Mouse (Mus musculus) limb, embryonic 14.5 days (tissue): ENCODE measurements around the gene Tmem240. TPM values are rescaled to one million over a fixed set of nuclear protein-coding genes. Genes with fewer than 3 reads are reported as not detected.
A peak's percentile ranks its signal among the peaks of the same experiment; 100 is the strongest.

Source experiments
- ATAC-seq: fragments of 200-750 bp; cut with Nextera tagmentation; 2 replicates; pipeline ENCODE4 v1.8.0; 2017; ENCODE audit warnings: low read depth, moderate number of reproducible peaks, moderate TSS enrichment; ENCODE audit not compliant: low FRiP score
- DNase-seq: peaks from one replicate; pipeline ENCODE4 v3.0.0-alpha.2; 2015; ENCODE audit warnings: low spot score
- H3K27ac ChIP-seq: fragments of 300-500 bp; sonication (generic); replicated peaks from 2 replicates; pipeline ENCODE4 v1.5.1; 2014; ENCODE audit warnings: low read depth, mild to moderate bottlenecking, low read length, moderate library complexity, mixed read lengths
- H3K27me3 ChIP-seq: fragments of 300-500 bp; sonication (generic); 2 replicates; pipeline ENCODE4 v1.6.1; 2014; ENCODE audit warnings: low read length, mixed read lengths; ENCODE audit not compliant: control insufficient read depth, insufficient read depth
- H3K36me3 ChIP-seq: fragments of 300-500 bp; sonication (generic); 2 replicates; pipeline ENCODE4 v1.6.1; 2014; ENCODE audit warnings: mild to moderate bottlenecking, low read length, moderate library complexity, mixed read lengths; ENCODE audit not compliant: control insufficient read depth, insufficient read depth
- H3K4me1 ChIP-seq: fragments of 300-500 bp; sonication (generic); 2 replicates; pipeline ENCODE4 v1.6.1; 2014; ENCODE audit warnings: antibody characterized with exemption, low read length, mixed read lengths; ENCODE audit not compliant: control insufficient read depth, insufficient read depth
- H3K4me2 ChIP-seq: fragments of 300-500 bp; sonication (generic); replicated peaks from 2 replicates; pipeline ENCODE4 v1.6.1; 2014; ENCODE audit warnings: low read depth, mild to moderate bottlenecking, low read length, moderate library complexity; ENCODE audit not compliant: severe bottlenecking
- H3K4me3 ChIP-seq: fragments of 300-500 bp; sonication (generic); replicated peaks from 2 replicates; pipeline ENCODE4 v1.5.1; 2014; ENCODE audit warnings: low read length
- H3K9ac ChIP-seq: fragments of 300-500 bp; sonication (generic); 2 replicates; pipeline ENCODE4 v1.6.1; 2014; ENCODE audit warnings: mild to moderate bottlenecking, low read depth, low read length, moderate library complexity; ENCODE audit not compliant: severe bottlenecking
- H3K9me3 ChIP-seq: fragments of 300-500 bp; sonication (generic); 2 replicates; pipeline ENCODE4 v1.6.1; 2016; ENCODE audit warnings: low read length; ENCODE audit not compliant: control insufficient read depth
- POLR2A ChIP-seq: fragments of 200-500 bp; IDR thresholded peaks from 2 replicates; pipeline ENCODE4 v1.8.0; 2012; ENCODE audit warnings: inconsistent platforms, mild to moderate bottlenecking, moderate library complexity, borderline replicate concordance; ENCODE audit not compliant: insufficient read depth, insufficient read length; ENCODE audit errors: extremely low read depth
- WGBS: fragments of 180-500 bp; shearing (Covaris S2); extraction: QIAGEN DNeasy Blood & Tissue Kit; methylation state at CpG from one replicate; pipeline ENCODE4 v1.1.7; 2014; 5-methylcytosine and 5-hydroxymethylcytosine counted together
- polyA plus RNA-seq, 2 experiments: library from polyadenylated mRNA; depleted of rRNA in 1 of 2; stranded (reverse) in 1 of 2; unstranded in 1 of 2; fragments of >200 nt; fragmentation: Nextera tagmentation in 1 of 2; extraction: Ambion mirVana in 1 of 2; gene quantifications; 2 replicates each; pipeline versions ENCODE4 v1.2.1 to v1.2.3; 2012 to 2014

The Tmem240 gene
- polyA plus RNA-seq, 2 experiments = 0.88 to 4.0 TPM

DNA sequence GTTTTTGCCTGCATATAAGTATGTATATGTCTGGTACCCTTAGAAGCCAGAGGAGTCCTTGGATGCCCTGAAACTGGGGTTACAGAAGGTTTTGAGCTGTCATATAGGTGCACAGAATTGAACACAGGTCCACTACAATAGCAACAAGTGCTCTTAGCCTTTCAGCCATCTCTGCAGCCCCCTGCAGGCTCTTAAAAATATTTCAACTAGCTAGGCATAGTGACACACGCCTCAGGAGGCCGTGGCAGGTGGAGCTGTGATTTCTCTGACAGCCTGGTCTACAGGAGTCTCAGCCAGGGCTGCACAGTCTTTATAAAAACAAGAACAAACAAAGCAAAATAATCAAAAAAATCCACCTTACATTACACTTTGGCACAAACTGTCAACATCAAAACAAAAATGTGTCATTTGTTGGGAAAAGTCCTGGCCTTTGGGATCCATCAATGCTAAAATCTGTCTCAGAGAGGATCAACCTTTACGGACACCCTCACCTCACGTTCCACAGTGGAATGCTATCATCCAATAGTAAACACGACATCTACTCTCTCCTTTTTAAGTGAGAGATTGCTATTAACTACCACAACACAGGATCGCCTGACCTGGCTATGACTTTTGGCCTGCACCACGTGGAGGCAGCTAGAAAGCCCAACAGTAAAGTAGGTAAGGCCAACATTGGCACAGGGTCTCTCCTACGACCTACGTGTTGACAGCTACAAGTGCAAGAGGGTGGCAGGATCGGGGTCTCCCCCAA, 25.4 kb downstream of the Tmem240 start:
- DNase-seq (peak; percentile 64), ATAC-seq (no peak)
- Histone ChIP-seq H3K9me3 (no peaks in the 10 kb centered on the region), H3K9ac (peak overlapping the region; percentile 86), H3K36me3 (peaks cover 24% of the 10 kb centered on the region), H3K4me3 (peak overlapping the region; percentile 74), H3K4me2 (peak overlapping the region; percentile 90), H3K4me1 (peaks cover 8% of the 10 kb centered on the region), H3K27me3 (no peaks in the 10 kb centered on the region), H3K27ac (no peak overlapping the region)
- TF ChIP-seq POLR2A = no peak
- 1% methylated on average over 10 of the region's 10 CpGs for WGBS

DNA sequence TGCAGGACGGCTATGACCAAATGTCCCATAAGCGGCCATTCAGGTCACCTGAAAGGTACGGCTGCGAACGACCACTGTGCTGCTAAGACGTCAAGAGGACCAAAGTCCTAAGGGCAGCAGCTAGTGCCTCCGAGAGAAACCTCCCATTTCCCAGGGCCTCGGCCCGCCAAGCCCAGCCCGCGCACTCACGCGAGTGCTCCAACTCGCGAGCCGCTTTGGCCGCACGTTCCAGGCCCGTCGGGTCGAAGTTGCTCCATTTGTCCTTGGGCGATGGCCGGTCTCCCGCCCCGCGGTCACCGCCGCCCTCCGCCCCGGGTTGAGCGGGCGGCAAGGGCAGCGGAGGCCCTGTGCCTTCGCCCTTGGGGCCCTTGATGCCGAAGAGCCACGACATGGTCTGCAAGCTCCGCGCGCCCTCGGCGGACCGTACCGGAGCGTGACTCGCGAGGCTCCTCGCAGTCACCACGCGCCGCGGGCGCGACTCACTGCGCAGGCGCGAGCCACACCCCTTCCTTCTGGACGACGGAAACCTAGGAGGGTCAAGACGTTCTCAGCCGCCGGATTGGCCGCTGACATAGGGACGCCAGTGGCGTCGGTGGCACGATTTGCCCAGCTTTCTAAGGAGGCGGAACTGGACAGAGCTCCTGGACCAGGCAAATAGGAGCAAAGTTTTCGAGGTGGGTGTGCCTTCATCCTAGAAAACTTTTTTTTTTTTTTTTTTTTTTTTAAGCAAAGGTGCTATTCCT, 26.2 kb downstream of the Tmem240 start, which contains the start of gene Atad3a:
Atad3a (minus strand) TSS at position 481 of the 743 bp plus-strand sequence.
- DNase-seq = peak; percentile 97
- 2% methylated on average over 66 of the region's 68 CpGs for WGBS
- Histone ChIP-seq H3K4me3 (peak within 1 kb of the TSS; percentile 74), H3K4me2 (peak within 1 kb of the TSS; percentile 90), H3K9ac (peak within 1 kb of the TSS; percentile 86), H3K4me1 (peaks cover 8% of the 10 kb centered on the region), H3K27ac (no peak within 1 kb of the TSS; the same call in 1 of the 2 replicates), H3K9me3 (no peaks in the 10 kb centered on the region), H3K27me3 (no peaks in the 10 kb centered on the region), H3K36me3 (peaks cover 16% of the 10 kb centered on the region)
- ATAC-seq = peak; percentile 96
- peak; percentile 88; the same call in 1 of the 2 replicates for TF ChIP-seq POLR2A

GRCm38 (mm10) chr4:155761356-155762099, 26.9 kb downstream of the Tmem240 start:
- ATAC-seq (no peak; the same call in 1 of the 2 replicates), DNase-seq (no peak)
- H3K4me2 ChIP-seq = peak overlapping the region; percentile 90
- H3K9ac ChIP-seq = peak overlapping the region; percentile 86
- peaks cover 8% of the 10 kb centered on the region for H3K4me1 ChIP-seq
- WGBS = 4% methylated on average over 28 of the region's 28 CpGs
- no peak overlapping the region; the same call in 1 of the 2 replicates for H3K27ac ChIP-seq
- no peaks in the 10 kb centered on the region for H3K27me3 ChIP-seq
- no peak for TF ChIP-seq POLR2A
- peak overlapping the region; percentile 74 for H3K4me3 ChIP-seq
- H3K36me3 ChIP-seq = peaks cover 9% of the 10 kb centered on the region; the same call in 1 of the 2 replicates
- no peaks in the 10 kb centered on the region for H3K9me3 ChIP-seq

DNA sequence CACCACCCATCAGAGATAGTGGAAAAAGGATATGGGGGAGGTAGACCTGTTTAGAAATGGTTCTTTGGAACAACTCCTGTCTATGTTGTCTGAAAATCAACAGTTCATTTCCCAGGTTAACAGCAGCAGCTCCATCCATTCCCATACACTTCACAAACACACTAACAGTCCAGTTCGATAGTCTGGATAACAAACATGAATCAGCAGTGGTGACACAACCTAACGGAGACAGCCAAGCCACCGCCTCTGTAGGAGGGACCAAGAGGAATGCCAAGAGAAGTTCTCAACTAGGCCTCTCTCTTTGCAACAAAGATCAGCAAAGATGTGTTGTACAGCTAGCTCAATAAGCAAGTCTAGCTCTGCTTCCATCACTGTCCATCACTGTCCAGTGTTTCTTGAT, 27.8 kb downstream of the Tmem240 start:
- no peak for TF ChIP-seq POLR2A
- WGBS = 93% methylated on average over 3 of the region's 3 CpGs
- H3K9me3 ChIP-seq = no peaks in the 10 kb centered on the region
- no peak overlapping the region for H3K27ac ChIP-seq
- DNase-seq (no peak), ATAC-seq (no peak)
- H3K4me3 ChIP-seq = no peak overlapping the region
- H3K36me3 ChIP-seq = peaks cover under 1% of the 10 kb centered on the region; the same call in 1 of the 2 replicates
- H3K4me1 ChIP-seq = peaks cover 8% of the 10 kb centered on the region
- no peak overlapping the region for H3K4me2 ChIP-seq
- no peaks in the 10 kb centered on the region for H3K27me3 ChIP-seq
- H3K9ac ChIP-seq = 0 out of 2 replicates have a peak overlapping the region, but pooled peaks have one; percentile 86

GRCm38 (mm10) chr4:155769496-155769879, 34.9 kb downstream of the Tmem240 start:
- peak overlapping the region; percentile 80 for H3K4me2 ChIP-seq
- H3K4me1 ChIP-seq = peaks cover 12% of the 10 kb centered on the region
- H3K27me3 ChIP-seq = no peaks in the 10 kb centered on the region
- H3K4me3 ChIP-seq = peak overlapping the region; percentile 53
- no peak for DNase-seq
- H3K36me3 ChIP-seq = no peaks in the 10 kb centered on the region
- WGBS = 66% methylated on average over 5 of the region's 5 CpGs
- H3K9me3 ChIP-seq = no peaks in the 10 kb centered on the region
- H3K27ac ChIP-seq = 0 out of 2 replicates have a peak overlapping the region, but pooled peaks have one; percentile 73
- no peak for ATAC-seq
- no peak for TF ChIP-seq POLR2A
- H3K9ac ChIP-seq = peak overlapping the region; percentile 84
